Mouse (Mus musculus) CD4-positive helper T cell, adult 2 months (primary cell): ENCODE results near the gene March1.
A peak's percentile ranks its signal among the peaks of the same experiment; 100 is the strongest.
"Not testable (repeated sequence)": the region's sequence is repeated elsewhere in the genome, so short reads cannot be mapped to it uniquely, and the experiment has no call there.

Experiments
- DNase-seq: peaks from one replicate; pipeline ENCODE4 v3.0.0-alpha.2; 2012; ENCODE audit warnings: low read depth, missing footprints, low spot score

The March1 gene

DNA sequence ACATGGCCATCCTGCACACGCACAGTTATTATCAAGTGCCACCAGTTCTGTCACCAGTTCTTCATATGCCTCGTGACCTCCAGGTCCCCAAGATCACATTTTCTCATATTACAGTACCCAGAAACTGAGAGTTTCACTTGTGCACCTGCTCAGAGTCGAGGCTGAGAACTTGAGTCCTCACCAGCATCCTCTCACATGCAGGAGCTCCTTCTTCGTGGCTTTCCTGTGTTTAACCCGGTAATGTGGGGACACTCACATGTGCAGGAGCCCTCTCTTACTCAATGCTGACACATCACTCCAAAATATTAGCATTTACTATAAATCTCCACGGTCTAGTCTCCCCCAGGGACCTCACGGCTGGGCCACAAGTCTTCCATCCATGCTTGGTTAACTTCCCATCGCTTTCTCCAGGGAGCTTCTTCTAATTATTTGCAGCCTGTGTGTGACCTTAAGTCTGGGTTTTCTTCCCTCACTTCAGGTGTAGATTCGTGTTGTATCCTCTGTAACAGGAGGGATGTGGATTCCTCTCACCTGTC lies 792.4 kb downstream of the March1 start:
- DNase-seq: no peak

GRCm38 (mm10) chr8:66413101-66413500 lies 795.4 kb downstream of the March1 start:
- DNase-seq: no peak

DNA sequence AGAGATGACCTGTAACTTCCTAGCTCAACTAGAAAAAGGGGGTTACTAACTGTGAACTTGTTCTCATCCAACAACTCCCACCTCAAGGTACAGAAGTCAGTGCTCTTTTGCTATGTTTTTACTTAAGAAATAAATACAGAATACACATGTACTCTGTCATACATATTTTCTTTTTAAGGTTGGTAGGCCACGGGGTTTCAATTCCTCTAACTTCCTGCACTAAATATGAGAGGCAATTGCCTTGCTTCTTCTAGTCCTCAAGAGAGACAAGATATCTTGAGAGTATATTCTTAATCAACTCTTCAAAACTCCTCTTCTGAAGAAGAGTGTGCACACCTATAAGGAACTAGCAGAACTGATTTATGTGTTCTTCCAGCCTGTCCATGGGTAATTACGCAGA lies 797.5 kb downstream of the March1 start:
- DNase-seq: no peak

- DNase-seq: not testable (repeated sequence)
Measured at GRCm38 (mm10) chr8:66417591-66417990, 799.9 kb downstream of the March1 start.

GRCm38 (mm10) chr8:66430639-66431038 lies 812.9 kb downstream of the March1 start:
- DNase-seq: no peak

GRCm38 (mm10) chr8:66433577-66433976 lies 815.9 kb downstream of the March1 start:
- no peak for DNase-seq

GRCm38 (mm10) chr8:66436804-66437203 lies 819.1 kb downstream of the March1 start:
- DNase-seq: no peak

GRCm38 (mm10) chr8:66437929-66438328 lies 820.2 kb downstream of the March1 start:
- DNase-seq: no peak

DNA sequence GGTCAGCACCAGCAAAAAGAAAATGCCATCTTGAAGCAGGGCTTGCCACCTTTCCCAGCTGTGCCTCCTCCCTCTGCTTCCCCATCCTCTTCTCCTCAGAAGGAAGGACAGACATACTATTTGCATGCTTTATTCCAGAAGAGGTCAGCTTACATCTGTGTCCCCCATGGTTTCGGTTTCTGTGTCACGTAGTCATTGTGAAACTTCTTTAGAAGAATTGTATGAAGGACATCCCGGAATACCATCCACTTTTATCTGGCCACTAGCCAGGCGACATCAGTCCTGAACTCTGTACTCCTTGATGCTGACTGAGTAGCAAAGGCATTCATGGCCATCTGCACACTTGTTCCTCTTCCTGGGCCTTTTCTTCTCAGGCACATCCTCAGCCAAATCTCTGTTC lies 820.8 kb downstream of the March1 start:
- DNase-seq: no peak

GRCm38 (mm10) chr8:66441123-66441522 lies 823.4 kb downstream of the March1 start:
- no peak for DNase-seq

DNA sequence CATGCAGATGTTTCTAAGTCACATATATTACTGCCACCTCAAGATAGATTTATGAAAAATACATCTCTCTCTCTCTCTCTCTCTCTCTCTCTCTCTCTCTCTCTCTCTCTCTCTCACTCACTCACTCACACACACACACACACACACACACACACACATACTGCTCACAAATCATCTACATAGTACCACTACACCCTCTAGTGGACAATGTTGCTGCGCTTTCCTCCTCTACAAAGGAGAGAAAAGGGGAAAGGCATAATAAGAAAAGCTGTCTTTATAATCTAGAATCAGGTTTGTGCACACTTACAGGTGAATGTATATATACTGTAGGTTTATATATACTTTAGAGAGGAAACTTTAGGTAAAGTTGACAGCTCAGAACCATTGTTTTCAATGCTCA lies 825.1 kb downstream of the March1 start:
- DNase-seq: no peak

DNA sequence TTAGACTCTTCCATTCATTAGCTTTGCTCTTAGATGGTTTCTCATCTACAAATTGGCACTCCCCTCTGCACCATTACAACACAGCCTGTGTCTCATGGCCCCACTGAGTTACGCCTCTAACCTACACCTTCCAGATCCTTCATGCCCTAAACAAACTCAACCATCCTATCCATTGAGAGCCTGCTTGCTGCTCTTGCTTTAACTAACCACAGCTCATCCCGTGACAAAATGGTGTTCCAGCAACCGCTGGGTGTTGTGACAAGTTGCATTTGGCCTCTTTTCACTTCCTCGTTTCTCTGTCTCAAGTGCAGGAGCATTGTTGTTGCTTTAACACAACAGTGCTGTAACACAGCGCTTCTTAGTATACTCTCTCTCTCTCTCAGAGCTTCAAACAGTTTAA lies 826.4 kb downstream of the March1 start:
- no peak for DNase-seq

- no peak for DNase-seq
Measured at GRCm38 (mm10) chr8:66445351-66445750, 827.7 kb downstream of the March1 start.

DNA sequence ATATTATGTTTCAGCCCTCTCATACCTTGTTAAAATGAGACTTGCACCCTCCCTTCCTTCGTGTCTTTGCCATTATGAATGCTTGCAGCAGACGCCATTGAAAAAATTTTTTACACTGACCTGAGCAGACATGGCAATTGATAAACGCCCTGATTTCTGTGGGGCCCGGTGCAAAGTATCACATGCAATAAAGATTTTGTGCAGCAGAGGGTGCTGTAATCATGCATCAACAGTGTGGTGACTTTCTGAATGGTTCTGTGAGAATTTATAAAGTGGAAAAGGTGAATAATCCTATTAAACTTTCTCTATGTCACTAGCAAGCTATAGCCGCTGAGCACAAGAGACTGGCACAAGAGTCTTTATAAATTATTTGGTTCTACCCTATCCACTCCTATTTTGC lies 833.0 kb downstream of the March1 start:
- DNase-seq: peak; percentile 26

GRCm38 (mm10) chr8:66457057-66457456 lies 839.4 kb downstream of the March1 start:
- no peak for DNase-seq

DNA sequence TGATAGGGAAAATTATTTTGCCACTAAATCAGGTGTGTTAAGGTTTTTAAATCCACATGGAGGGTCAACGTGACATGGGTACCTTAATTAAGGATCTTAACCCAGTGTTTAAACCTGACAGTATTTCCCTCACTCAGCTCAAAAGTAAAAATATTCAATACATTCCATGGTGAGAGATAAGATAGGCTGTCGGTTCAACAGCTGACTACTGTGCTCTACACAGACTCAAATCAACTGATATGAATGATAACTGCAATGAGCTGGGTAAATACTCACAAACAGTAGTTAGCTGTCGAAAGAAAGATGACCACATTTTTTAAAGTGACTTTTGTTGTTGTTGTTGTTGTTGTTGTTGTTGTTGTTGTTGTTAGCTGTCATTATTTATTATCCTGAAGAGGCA lies 852.1 kb downstream of the March1 start:
- DNase-seq: no peak

DNA sequence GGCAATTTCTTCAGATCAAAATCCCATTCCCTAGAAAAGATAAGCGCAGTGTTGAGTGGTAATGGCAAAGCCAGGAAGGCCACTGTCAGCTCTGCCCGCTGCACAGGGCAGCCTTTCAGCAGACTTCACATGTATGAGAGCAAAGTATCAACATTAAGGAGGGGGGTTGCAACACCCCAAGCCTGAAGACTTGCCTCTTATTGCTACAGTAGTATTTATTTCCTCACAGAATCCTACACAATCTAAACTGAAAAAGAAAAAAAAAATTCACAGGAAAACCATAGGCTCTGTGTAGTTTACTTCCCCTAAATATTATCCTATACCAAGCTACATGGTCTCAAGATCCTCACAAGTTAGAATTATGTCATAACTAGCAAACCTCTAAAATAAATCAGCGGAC lies 859.2 kb downstream of the March1 start:
- no peak for DNase-seq

GRCm38 (mm10) chr8:66486084-66486763 lies 868.5 kb downstream of the March1 start, which contains the start of gene Tma16:
TSS of gene Tma16 (minus strand) at chr8:66486530.
- peak; percentile 84 for DNase-seq

DNA sequence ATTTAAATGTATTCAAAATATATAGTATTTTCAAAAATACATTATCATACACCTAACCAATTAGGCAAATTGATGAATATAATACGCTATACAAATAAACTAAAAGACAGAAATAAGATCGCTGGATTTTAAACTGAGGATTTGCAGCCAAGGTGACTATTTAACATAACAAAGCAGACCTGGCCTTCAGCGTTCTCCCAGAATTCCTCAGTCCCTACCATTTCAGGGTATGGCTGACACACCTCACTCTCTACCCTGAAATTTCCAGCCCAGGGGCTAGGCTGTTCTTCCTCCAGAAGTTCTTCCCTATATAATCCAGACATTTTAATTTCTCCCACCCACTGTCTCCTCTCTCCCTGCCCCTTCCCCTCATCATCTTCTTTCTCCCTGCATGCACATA lies 870.9 kb downstream of the March1 start:
- DNase-seq: no peak

DNA sequence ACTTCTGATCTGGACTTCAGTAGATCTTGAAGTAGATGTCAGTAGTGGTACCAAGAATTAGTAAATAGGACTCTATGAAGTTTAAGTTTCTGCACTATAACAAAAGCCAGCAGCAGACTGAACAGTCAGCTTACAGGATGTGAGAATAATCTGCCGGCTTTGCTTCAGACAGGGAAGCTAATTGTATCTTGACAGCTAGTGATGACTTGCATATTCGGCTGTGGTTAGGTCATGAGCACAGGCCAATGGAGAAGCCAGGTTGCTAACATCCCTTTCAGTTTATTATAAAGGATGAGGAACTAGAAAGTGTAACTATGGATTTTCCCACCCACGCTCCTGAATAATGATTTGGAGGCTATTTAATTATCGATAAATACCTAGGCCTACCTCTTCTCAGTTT lies 872.9 kb downstream of the March1 start:
- no peak for DNase-seq

GRCm38 (mm10) chr8:66494496-66494895 lies 876.8 kb downstream of the March1 start:
- DNase-seq: no peak

GRCm38 (mm10) chr8:66495726-66496125 lies 878.0 kb downstream of the March1 start:
- peak; percentile 53 for DNase-seq

GRCm38 (mm10) chr8:66496998-66497577 lies 879.4 kb downstream of the March1 start:
- DNase-seq: peak; percentile 53
